Mouse (Mus musculus) neural tube, embryonic 11.5 days (tissue): ENCODE data around the gene Tmem104. TPM values are rescaled to one million over a fixed set of nuclear protein-coding genes. Genes with fewer than 3 reads are reported as not detected.

Experiments
- ATAC-seq: fragments of 200-750 bp; cut with Nextera tagmentation; 2 replicates; pipeline ENCODE4 v1.8.0; 2017; ENCODE audit warnings: moderate number of reproducible peaks, mild to moderate bottlenecking, moderate TSS enrichment, moderate library complexity; ENCODE audit not compliant: insufficient read depth, low FRiP score, low TSS enrichment
- DNase-seq: peaks from one replicate; pipeline ENCODE4 v3.0.0-alpha.2; 2015; ENCODE audit warnings: low spot score
- H3K27ac ChIP-seq: fragments of 300-500 bp; sonication (generic); 2 replicates; pipeline ENCODE4 v1.5.1; 2014; ENCODE audit warnings: low read depth, mild to moderate bottlenecking, low read length
- H3K27me3 ChIP-seq: fragments of 300-500 bp; sonication (generic); 2 replicates; pipeline ENCODE4 v1.6.1; 2014; ENCODE audit warnings: mild to moderate bottlenecking, low read length, mixed read lengths; ENCODE audit not compliant: control insufficient read depth, insufficient read depth
- H3K36me3 ChIP-seq: fragments of 300-500 bp; sonication (generic); 2 replicates; pipeline ENCODE4 v1.6.1; 2014; ENCODE audit warnings: mild to moderate bottlenecking, low read length, moderate library complexity, mixed read lengths; ENCODE audit not compliant: control insufficient read depth, insufficient read depth
- H3K4me1 ChIP-seq: fragments of 300-500 bp; sonication (generic); 2 replicates; pipeline ENCODE4 v1.6.1; 2014; ENCODE audit warnings: low read length, mixed read lengths; ENCODE audit not compliant: control insufficient read depth, insufficient read depth
- H3K4me2 ChIP-seq: fragments of 300-500 bp; sonication (generic); 2 replicates; pipeline ENCODE4 v1.6.1; 2014; ENCODE audit warnings: low read depth, mild to moderate bottlenecking, moderate library complexity
- H3K4me3 ChIP-seq: fragments of 300-500 bp; sonication (generic); 2 replicates; pipeline ENCODE4 v1.5.1; 2014; ENCODE audit warnings: low read depth, low read length
- H3K9ac ChIP-seq: fragments of 300-500 bp; sonication (generic); 2 replicates; pipeline ENCODE4 v1.6.1; 2014; ENCODE audit warnings: mild to moderate bottlenecking, low read length
- H3K9me3 ChIP-seq: fragments of 300-500 bp; sonication (generic); 2 replicates; pipeline ENCODE4 v1.6.1; 2016; ENCODE audit warnings: low read length; ENCODE audit not compliant: control insufficient read depth
- WGBS: fragments of 180-500 bp; shearing (Covaris S2); extraction: QIAGEN DNeasy Blood & Tissue Kit; methylation state at CpG from one replicate; pipeline ENCODE4 v1.1.7; 2014; 5-methylcytosine and 5-hydroxymethylcytosine counted together
- polyA plus RNA-seq: library from polyadenylated mRNA; unstranded; fragments of >200 nt; fragmentation: Nextera tagmentation; extraction: Ambion mirVana; gene quantifications from 2 replicates; pipeline ENCODE4 v1.2.1, GENCODE M21; 2014

The Tmem104 gene
- polyA plus RNA-seq, 1 experiment from 2014 or later, result 11.0 TPM

- WGBS, result 75% methylated on average over 9 of the region's 9 CpGs
- no peaks in the 10 kb centered on the region for H3K4me1 ChIP-seq
These were observed 32.0 kb downstream of the Tmem104 start for GRCm38 (mm10) chr11:115219263-115219662.

GRCm38 (mm10) chr11:115219685-115220084 is 32.4 kb downstream of the Tmem104 start:
- no peak for ATAC-seq
- H3K9ac ChIP-seq, result no peak overlapping the region
- no peaks in the 10 kb centered on the region for H3K4me1 ChIP-seq
- no peak overlapping the region for H3K27ac ChIP-seq
- no peaks in the 10 kb centered on the region for H3K27me3 ChIP-seq
- 89% methylated on average over 10 of the region's 10 CpGs for WGBS
- H3K4me2 ChIP-seq, result no peak overlapping the region
- H3K36me3 ChIP-seq, result no peaks in the 10 kb centered on the region
- no peak for DNase-seq
- H3K9me3 ChIP-seq, result no peaks in the 10 kb centered on the region
- no peak overlapping the region for H3K4me3 ChIP-seq

More at GRCm38 (mm10) chr11:115219263-115219662, 32.0 kb downstream of the Tmem104 start:
- Histone ChIP-seq H3K27ac (no peak overlapping the region), H3K36me3 (no peaks in the 10 kb centered on the region), H3K9me3 (no peaks in the 10 kb centered on the region), H3K9ac (no peak overlapping the region), H3K4me3 (no peak overlapping the region), H3K27me3 (no peaks in the 10 kb centered on the region), H3K4me2 (no peak overlapping the region)
- no peak for ATAC-seq
- DNase-seq, result no peak

DNA sequence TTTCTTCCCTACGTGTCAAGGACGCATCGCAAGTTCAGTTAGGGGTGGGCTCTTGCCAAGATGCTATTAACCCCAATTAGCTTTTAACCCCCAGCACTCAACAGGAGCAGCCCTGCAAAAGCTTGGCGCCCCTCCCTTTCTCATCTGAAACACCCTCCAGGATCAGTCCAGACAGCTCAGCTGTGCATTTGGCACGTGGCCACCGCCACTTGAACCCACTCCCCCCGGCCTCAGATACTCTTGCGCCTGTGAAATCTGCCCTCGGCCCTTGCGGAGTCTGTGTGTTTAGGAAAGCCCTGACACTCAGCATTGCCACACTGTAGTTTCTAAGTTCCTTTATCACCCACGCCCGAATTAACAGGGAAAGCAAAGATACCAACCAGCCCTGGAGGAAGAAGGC is 34.8 kb downstream of the Tmem104 start:
- Histone ChIP-seq H3K27me3 (no peaks in the 10 kb centered on the region; the same call in 1 of the 2 replicates), H3K9ac (no peak overlapping the region), H3K9me3 (no peaks in the 10 kb centered on the region), H3K36me3 (no peaks in the 10 kb centered on the region), H3K4me1 (peaks cover 9% of the 10 kb centered on the region), H3K4me3 (no peak overlapping the region), H3K4me2 (no peak overlapping the region), H3K27ac (no peak overlapping the region)
- no peak for ATAC-seq
- DNase-seq, result no peak
- WGBS, result 68% methylated on average over 12 of the region's 12 CpGs

GRCm38 (mm10) chr11:115222570-115222969 is 35.3 kb downstream of the Tmem104 start:
- Histone ChIP-seq H3K4me3 (no peak overlapping the region), H3K27ac (no peak overlapping the region), H3K9ac (no peak overlapping the region), H3K27me3 (no peaks in the 10 kb centered on the region; the same call in 1 of the 2 replicates), H3K4me2 (no peak overlapping the region), H3K9me3 (no peaks in the 10 kb centered on the region), H3K4me1 (peaks cover 10% of the 10 kb centered on the region), H3K36me3 (no peaks in the 10 kb centered on the region)
- ATAC-seq (no peak), DNase-seq (no peak)
- 42% methylated on average over 5 of the region's 5 CpGs for WGBS

DNA sequence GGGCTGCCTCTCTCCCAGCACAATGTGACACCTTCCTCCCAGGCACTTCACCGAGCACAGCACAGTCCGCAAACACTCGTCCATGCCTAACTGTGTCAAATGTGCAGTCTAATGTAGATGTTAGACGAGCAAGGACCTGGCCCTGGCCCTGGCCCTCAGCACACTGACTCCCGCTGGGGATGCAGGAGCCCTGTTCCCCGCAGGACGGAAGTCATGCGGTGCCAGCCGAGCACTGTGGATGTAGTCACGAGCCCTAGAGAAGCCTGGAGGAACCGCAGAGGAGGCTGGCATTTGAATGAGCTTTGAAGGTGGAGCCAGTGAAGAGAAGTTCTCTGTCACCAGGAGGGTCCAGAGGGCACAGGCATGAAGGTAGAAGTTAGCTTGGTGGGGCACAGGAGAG is 36.2 kb downstream of the Tmem104 start:
- no peak overlapping the region for H3K4me2 ChIP-seq
- no peak overlapping the region for H3K27ac ChIP-seq
- no peak for ATAC-seq
- H3K9me3 ChIP-seq, result no peaks in the 10 kb centered on the region
- no peak overlapping the region for H3K9ac ChIP-seq
- no peaks in the 10 kb centered on the region; the same call in 1 of the 2 replicates for H3K27me3 ChIP-seq
- H3K4me1 ChIP-seq, result peaks cover 12% of the 10 kb centered on the region
- no peak for DNase-seq
- WGBS, result 67% methylated on average over 11 of the region's 11 CpGs
- H3K4me3 ChIP-seq, result no peak overlapping the region
- H3K36me3 ChIP-seq, result no peaks in the 10 kb centered on the region

GRCm38 (mm10) chr11:115223877-115224276 is 36.6 kb downstream of the Tmem104 start:
- no peak overlapping the region for H3K9ac ChIP-seq
- H3K4me2 ChIP-seq, result no peak overlapping the region
- no peak for DNase-seq
- WGBS, result 78% methylated on average over 6 of the region's 6 CpGs
- ATAC-seq, result no peak
- H3K36me3 ChIP-seq, result no peaks in the 10 kb centered on the region
- H3K4me1 ChIP-seq, result peaks cover 14% of the 10 kb centered on the region
- no peaks in the 10 kb centered on the region for H3K9me3 ChIP-seq
- no peaks in the 10 kb centered on the region; the same call in 1 of the 2 replicates for H3K27me3 ChIP-seq
- no peak overlapping the region for H3K27ac ChIP-seq
- H3K4me3 ChIP-seq, result no peak overlapping the region

- Histone ChIP-seq H3K27me3 (no peaks in the 10 kb centered on the region; the same call in 1 of the 2 replicates), H3K9me3 (no peaks in the 10 kb centered on the region), H3K4me1 (peaks cover 20% of the 10 kb centered on the region), H3K27ac (no peak overlapping the region), H3K4me3 (no peak overlapping the region), H3K9ac (no peak overlapping the region), H3K4me2 (no peak overlapping the region), H3K36me3 (no peaks in the 10 kb centered on the region)
- WGBS, result 52% methylated on average over 8 of the region's 8 CpGs
- ATAC-seq, result no peak
- peak; percentile 78 for DNase-seq
These were observed 37.6 kb downstream of the Tmem104 start for GRCm38 (mm10) chr11:115224889-115225288.

GRCm38 (mm10) chr11:115225301-115225700 is 38.0 kb downstream of the Tmem104 start:
- no peak for ATAC-seq
- DNase-seq, result no peak
- Histone ChIP-seq H3K9me3 (no peaks in the 10 kb centered on the region), H3K4me2 (no peak overlapping the region), H3K36me3 (no peaks in the 10 kb centered on the region), H3K27ac (no peak overlapping the region), H3K4me1 (peaks cover 20% of the 10 kb centered on the region), H3K9ac (no peak overlapping the region), H3K4me3 (no peak overlapping the region), H3K27me3 (no peaks in the 10 kb centered on the region; the same call in 1 of the 2 replicates)
- 70% methylated on average over 6 of the region's 6 CpGs for WGBS

- Histone ChIP-seq H3K4me2 (no peak overlapping the region), H3K36me3 (no peaks in the 10 kb centered on the region), H3K9me3 (no peaks in the 10 kb centered on the region), H3K9ac (no peak overlapping the region; the same call in 1 of the 2 replicates), H3K4me3 (no peak overlapping the region), H3K27ac (no peak overlapping the region), H3K27me3 (no peaks in the 10 kb centered on the region; the same call in 1 of the 2 replicates), H3K4me1 (peaks cover 29% of the 10 kb centered on the region)
- no peak for DNase-seq
- 48% methylated on average over 14 of the region's 14 CpGs for WGBS
- no peak for ATAC-seq
These were observed 39.7 kb downstream of the Tmem104 start for GRCm38 (mm10) chr11:115226811-115227491.
